Mouse (Mus musculus) limb, embryonic 14.5 days (tissue): ENCODE data around the gene Twf2. TPM values are rescaled to one million over a fixed set of nuclear protein-coding genes. Genes with fewer than 3 reads are reported as not detected.

Experiments
- ATAC-seq: fragments of 200-750 bp; cut with Nextera tagmentation; 2 replicates; pipeline ENCODE4 v1.8.0; 2017; ENCODE audit warnings: low read depth, moderate number of reproducible peaks, moderate TSS enrichment; ENCODE audit not compliant: low FRiP score
- DNase-seq: peaks from one replicate; pipeline ENCODE4 v3.0.0-alpha.2; 2015; ENCODE audit warnings: low spot score
- H3K27ac ChIP-seq: fragments of 300-500 bp; sonication (generic); replicated peaks from 2 replicates; pipeline ENCODE4 v1.5.1; 2014; ENCODE audit warnings: low read depth, mild to moderate bottlenecking, low read length, moderate library complexity, mixed read lengths
- H3K27me3 ChIP-seq: fragments of 300-500 bp; sonication (generic); 2 replicates; pipeline ENCODE4 v1.6.1; 2014; ENCODE audit warnings: low read length, mixed read lengths; ENCODE audit not compliant: control insufficient read depth, insufficient read depth
- H3K36me3 ChIP-seq: fragments of 300-500 bp; sonication (generic); 2 replicates; pipeline ENCODE4 v1.6.1; 2014; ENCODE audit warnings: mild to moderate bottlenecking, low read length, moderate library complexity, mixed read lengths; ENCODE audit not compliant: control insufficient read depth, insufficient read depth
- H3K4me1 ChIP-seq: fragments of 300-500 bp; sonication (generic); 2 replicates; pipeline ENCODE4 v1.6.1; 2014; ENCODE audit warnings: antibody characterized with exemption, low read length, mixed read lengths; ENCODE audit not compliant: control insufficient read depth, insufficient read depth
- H3K4me2 ChIP-seq: fragments of 300-500 bp; sonication (generic); replicated peaks from 2 replicates; pipeline ENCODE4 v1.6.1; 2014; ENCODE audit warnings: low read depth, mild to moderate bottlenecking, low read length, moderate library complexity; ENCODE audit not compliant: severe bottlenecking
- H3K4me3 ChIP-seq: fragments of 300-500 bp; sonication (generic); replicated peaks from 2 replicates; pipeline ENCODE4 v1.5.1; 2014; ENCODE audit warnings: low read length
- H3K9ac ChIP-seq: fragments of 300-500 bp; sonication (generic); 2 replicates; pipeline ENCODE4 v1.6.1; 2014; ENCODE audit warnings: mild to moderate bottlenecking, low read depth, low read length, moderate library complexity; ENCODE audit not compliant: severe bottlenecking
- H3K9me3 ChIP-seq: fragments of 300-500 bp; sonication (generic); 2 replicates; pipeline ENCODE4 v1.6.1; 2016; ENCODE audit warnings: low read length; ENCODE audit not compliant: control insufficient read depth
- POLR2A ChIP-seq: fragments of 200-500 bp; IDR thresholded peaks from 2 replicates; pipeline ENCODE4 v1.8.0; 2012; ENCODE audit warnings: inconsistent platforms, mild to moderate bottlenecking, moderate library complexity, borderline replicate concordance; ENCODE audit not compliant: insufficient read depth, insufficient read length; ENCODE audit errors: extremely low read depth
- WGBS: fragments of 180-500 bp; shearing (Covaris S2); extraction: QIAGEN DNeasy Blood & Tissue Kit; methylation state at CpG from one replicate; pipeline ENCODE4 v1.1.7; 2014; 5-methylcytosine and 5-hydroxymethylcytosine counted together
- polyA plus RNA-seq, 2 experiments: library from polyadenylated mRNA; depleted of rRNA in 1 of 2; stranded (reverse) in 1 of 2; unstranded in 1 of 2; fragments of >200 nt; fragmentation: Nextera tagmentation in 1 of 2; extraction: Ambion mirVana in 1 of 2; gene quantifications; 2 replicates each; pipeline versions ENCODE4 v1.2.1 to v1.2.3; 2012 to 2014

The Twf2 gene
- polyA plus RNA-seq, 2 experiments = 62.4 to 69.2 TPM

DNA sequence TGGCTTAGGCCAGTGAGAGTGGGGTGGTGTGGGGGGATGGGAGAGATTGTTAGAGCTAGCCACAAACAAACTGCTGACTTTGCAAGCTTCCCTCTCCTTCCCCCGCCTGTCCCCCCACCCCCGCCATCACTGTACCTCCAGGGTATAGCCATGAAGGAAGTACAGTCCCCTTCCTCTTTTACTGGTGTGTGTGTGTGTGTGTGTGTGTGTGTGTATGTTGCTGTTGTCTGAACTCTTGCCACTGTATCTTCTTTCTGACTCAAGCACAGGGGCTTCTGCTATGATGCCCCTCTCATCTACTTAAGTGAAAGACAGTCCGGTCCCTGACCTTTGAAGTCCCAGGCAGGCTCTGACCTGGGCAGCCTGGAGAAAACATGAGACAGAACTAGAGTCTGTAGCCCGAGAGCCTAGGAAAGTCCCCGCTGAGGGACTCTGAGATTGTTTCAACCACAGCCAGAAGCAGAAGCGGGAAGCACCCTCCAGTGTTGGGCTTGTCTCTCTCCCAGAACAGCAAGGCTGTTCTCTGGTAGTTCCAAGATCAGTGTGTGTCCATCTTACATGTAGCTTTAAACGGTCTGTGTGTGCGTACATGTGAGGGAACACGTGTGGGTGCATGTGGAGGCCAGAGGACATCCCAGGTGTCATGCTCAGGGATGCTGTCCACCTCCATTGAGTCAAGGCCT, 27.3 kb downstream of the Twf2 start:
- Histone ChIP-seq H3K27ac (no peak overlapping the region), H3K27me3 (no peaks in the 10 kb centered on the region), H3K9ac (no peak overlapping the region), H3K4me1 (peaks cover 6% of the 10 kb centered on the region), H3K36me3 (peaks cover 30% of the 10 kb centered on the region), H3K4me3 (no peak overlapping the region), H3K4me2 (no peak overlapping the region), H3K9me3 (no peaks in the 10 kb centered on the region)
- ATAC-seq = no peak
- TF ChIP-seq POLR2A = no peak
- 77% methylated on average over 9 of the region's 9 CpGs for WGBS
- DNase-seq = no peak

DNA sequence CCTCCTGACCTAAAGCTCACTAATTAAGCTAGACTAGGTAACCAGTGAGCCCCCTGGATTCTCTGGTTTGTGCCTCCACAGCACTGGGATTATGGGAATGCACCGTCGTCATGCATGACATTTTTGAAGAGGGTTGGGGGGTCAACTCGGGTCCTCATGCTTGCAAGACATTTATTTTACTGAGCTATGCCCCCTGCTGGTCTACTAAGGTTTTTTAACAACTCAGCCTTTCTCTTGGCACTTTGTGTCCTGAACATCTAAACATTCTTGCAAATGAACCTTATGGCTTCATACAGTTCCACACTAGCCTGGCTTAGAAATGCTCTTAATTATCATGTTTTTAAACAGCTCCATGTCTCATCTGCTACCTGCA, 27.8 kb downstream of the Twf2 start:
- Histone ChIP-seq H3K4me1 (peaks cover 5% of the 10 kb centered on the region), H3K27ac (no peak overlapping the region), H3K9me3 (no peaks in the 10 kb centered on the region), H3K27me3 (no peaks in the 10 kb centered on the region), H3K4me3 (no peak overlapping the region), H3K9ac (no peak overlapping the region), H3K4me2 (no peak overlapping the region), H3K36me3 (peaks cover 35% of the 10 kb centered on the region)
- ATAC-seq (no peak), DNase-seq (no peak)
- WGBS = 49% methylated on average over 3 of the region's 3 CpGs
- no peak for TF ChIP-seq POLR2A

DNA sequence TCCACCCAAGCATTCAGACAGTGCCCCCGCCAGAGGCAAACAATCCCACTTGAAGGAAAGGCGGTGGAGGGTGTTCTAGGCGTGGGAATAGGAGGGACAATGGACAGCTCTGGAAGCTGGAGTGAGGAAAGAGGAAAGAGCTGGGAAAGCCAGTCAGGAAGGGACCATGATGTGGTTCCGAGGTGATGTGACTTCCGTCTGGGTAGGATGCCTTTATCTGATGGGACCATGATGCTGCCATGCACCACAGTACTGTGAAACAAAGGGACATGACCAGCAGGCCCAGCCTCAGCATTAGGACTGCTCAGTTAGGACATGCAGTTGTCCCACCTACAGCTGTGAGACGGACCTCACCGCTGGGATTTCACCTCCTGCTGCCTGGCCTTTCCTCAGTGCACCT, 28.3 kb downstream of the Twf2 start:
- WGBS = 79% methylated on average over 7 of the region's 7 CpGs
- Histone ChIP-seq H3K9ac (no peak overlapping the region), H3K4me1 (peaks cover 3% of the 10 kb centered on the region), H3K36me3 (peaks cover 40% of the 10 kb centered on the region), H3K4me3 (no peak overlapping the region), H3K27me3 (no peaks in the 10 kb centered on the region), H3K4me2 (no peak overlapping the region), H3K9me3 (no peaks in the 10 kb centered on the region), H3K27ac (no peak overlapping the region)
- ATAC-seq (no peak), DNase-seq (no peak)
- no peak for TF ChIP-seq POLR2A

DNA sequence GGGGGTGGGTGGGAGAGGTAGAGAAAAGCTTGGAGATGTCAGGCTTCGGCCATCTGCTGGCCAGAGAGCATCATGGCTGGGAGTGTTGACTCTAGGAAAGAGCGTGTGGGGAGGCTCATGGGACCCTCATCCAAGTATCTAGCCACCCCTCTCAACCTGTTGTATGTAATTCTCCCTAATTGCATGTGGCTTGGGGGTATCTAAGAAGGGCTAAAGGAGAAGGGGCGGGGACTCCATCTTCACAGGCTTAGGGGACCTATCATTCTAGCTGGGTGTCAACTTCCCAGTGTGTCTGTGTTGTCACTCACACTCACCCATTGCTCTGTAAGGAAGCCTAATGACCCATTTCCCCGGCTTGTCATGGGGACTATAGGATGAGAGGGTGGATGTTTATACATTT, 28.9 kb downstream of the Twf2 start:
- DNase-seq (no peak), ATAC-seq (no peak)
- Histone ChIP-seq H3K36me3 (peaks cover 46% of the 10 kb centered on the region), H3K27me3 (no peaks in the 10 kb centered on the region), H3K4me2 (no peak overlapping the region), H3K27ac (no peak overlapping the region), H3K4me1 (no peaks in the 10 kb centered on the region), H3K9ac (no peak overlapping the region), H3K9me3 (no peaks in the 10 kb centered on the region), H3K4me3 (no peak overlapping the region)
- TF ChIP-seq POLR2A = no peak
- WGBS = 85% methylated on average over 4 of the region's 4 CpGs

DNA sequence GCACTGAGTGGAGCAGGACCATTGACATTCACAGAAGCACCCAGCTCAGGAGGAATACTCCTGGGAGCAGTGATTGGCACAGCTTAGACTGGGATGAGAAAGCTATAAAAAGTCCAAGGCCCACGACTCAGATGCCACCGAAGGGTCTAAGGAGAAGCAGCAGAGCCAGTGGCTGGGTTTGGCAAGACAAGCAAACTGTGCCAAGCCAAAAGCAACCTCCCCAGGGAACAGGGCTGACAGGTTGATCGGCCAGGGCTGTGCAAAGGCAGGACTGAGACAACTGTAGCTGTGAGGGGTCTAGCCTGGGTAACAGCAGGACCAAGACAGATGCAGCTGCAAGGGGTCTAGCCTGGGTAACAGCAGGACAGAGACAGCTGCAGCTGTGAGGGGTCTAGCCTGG, 30.0 kb downstream of the Twf2 start:
- no peak overlapping the region for H3K4me2 ChIP-seq

DNA sequence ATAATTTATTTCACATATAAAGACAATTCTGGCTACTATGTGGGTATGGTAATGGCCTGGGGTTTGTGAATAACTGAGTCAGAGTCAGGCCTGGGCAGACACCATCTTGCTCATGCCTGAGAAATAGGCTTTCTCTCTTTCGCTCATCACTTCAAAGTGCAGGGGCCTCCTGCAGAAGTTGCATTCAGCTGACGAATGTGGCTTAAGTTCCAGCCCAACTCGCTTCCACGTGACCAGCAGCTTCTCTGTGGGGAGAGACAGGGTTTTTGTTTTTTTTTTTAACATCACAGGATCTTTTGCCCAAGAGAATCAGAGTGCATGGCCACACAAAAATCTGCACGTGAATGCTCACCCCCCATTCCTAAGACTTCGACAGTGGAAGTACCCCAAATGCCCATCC, 31.0 kb downstream of the Twf2 start:
- DNase-seq (no peak), ATAC-seq (no peak)
- 77% methylated on average over 6 of the region's 6 CpGs for WGBS
- no peak overlapping the region for H3K4me3 ChIP-seq
- H3K4me2 ChIP-seq = no peak overlapping the region
- no peak for TF ChIP-seq POLR2A
- H3K9me3 ChIP-seq = no peaks in the 10 kb centered on the region
- H3K27me3 ChIP-seq = no peaks in the 10 kb centered on the region
- H3K27ac ChIP-seq = no peak overlapping the region
- H3K36me3 ChIP-seq = peaks cover 67% of the 10 kb centered on the region
- no peak overlapping the region for H3K9ac ChIP-seq
- H3K4me1 ChIP-seq = no peaks in the 10 kb centered on the region

More for the DNA sequence above, 30.0 kb downstream of the Twf2 start:
- no peaks in the 10 kb centered on the region for H3K9me3 ChIP-seq
- peaks cover 57% of the 10 kb centered on the region for H3K36me3 ChIP-seq
- no peak overlapping the region for H3K4me3 ChIP-seq
- no peaks in the 10 kb centered on the region for H3K4me1 ChIP-seq
- H3K27ac ChIP-seq = no peak overlapping the region
- 86% methylated on average over 3 of the region's 3 CpGs for WGBS
- ATAC-seq (no peak), DNase-seq (no peak)
- no peak overlapping the region for H3K9ac ChIP-seq
- TF ChIP-seq POLR2A = no peak
- H3K27me3 ChIP-seq = no peaks in the 10 kb centered on the region
